Mouse (Mus musculus) embryonic fibroblast, embryonic 13.5 days (primary cell): ENCODE results near the gene Cd177. TPM values are rescaled to one million over a fixed set of nuclear protein-coding genes. Genes with fewer than 3 reads are reported as not detected.
"Not testable (repeated sequence)": the region's sequence is repeated elsewhere in the genome, so short reads cannot be mapped to it uniquely, and the experiment has no call there.

Source experiments
- H3K27ac ChIP-seq: 2 replicates; pipeline ENCODE4 v1.5.1; 2012; ENCODE audit warnings: low read length, control low read depth, inconsistent platforms; ENCODE audit not compliant: insufficient read depth
- H3K4me1 ChIP-seq: 2 replicates; pipeline ENCODE4 v1.6.1; 2011; ENCODE audit warnings: low read length; ENCODE audit not compliant: control insufficient read depth, insufficient read depth
- H3K4me3 ChIP-seq: 2 replicates; pipeline ENCODE4 v1.5.1; 2011; ENCODE audit warnings: mild to moderate bottlenecking, control low read depth, low read length; ENCODE audit not compliant: insufficient read depth
- CTCF ChIP-seq: IDR thresholded peaks from 2 replicates; pipeline ENCODE4 v1.5.1; 2011; ENCODE audit warnings: mild to moderate bottlenecking, control low read depth, low read length, moderate library complexity, borderline replicate concordance; ENCODE audit not compliant: insufficient read depth
- POLR2A ChIP-seq: IDR thresholded peaks from 2 replicates; pipeline ENCODE4 v1.6.1; 2011; ENCODE audit warnings: low read depth, mild to moderate bottlenecking, control low read depth, low read length, moderate library complexity
- polyA plus RNA-seq: library from polyadenylated mRNA; stranded (reverse); fragments of >200 nt; gene quantifications from 2 replicates; pipeline ENCODE4 v1.2.4, GENCODE M21; 2011; ENCODE audit warnings: low read depth; ENCODE audit not compliant: missing spikeins, insufficient read length

The Cd177 gene
- polyA plus RNA-seq = not detected in 2 replicates

DNA sequence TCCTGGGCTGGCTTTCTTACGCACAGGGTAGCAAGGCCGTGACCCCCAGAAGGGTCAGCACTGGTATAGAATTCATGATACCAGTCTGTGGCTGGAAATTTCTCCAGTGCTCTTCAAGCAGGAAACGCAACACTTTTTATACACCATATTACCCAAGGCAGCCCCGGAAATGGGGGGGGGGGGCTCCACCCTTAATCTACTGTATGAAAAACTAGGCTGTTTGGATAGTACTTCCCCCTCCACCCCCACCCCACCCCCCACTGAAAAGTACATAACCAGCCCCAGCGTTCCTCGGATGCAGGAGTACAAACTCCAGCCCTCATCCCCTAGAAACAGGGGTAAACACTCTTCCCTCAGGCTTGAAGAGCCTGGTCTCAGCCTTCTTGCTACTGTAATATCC is at the start of gene Cd177:
TSS of gene Cd177 (minus strand) at position 101 of the 400 bp plus-strand sequence.
- TF ChIP-seq POLR2A (no peak), CTCF (no peak)
- no peaks in the 10 kb centered on the region for H3K4me1 ChIP-seq
- no peak within 1 kb of the TSS for H3K4me3 ChIP-seq
- H3K27ac ChIP-seq = no peak within 1 kb of the TSS

DNA sequence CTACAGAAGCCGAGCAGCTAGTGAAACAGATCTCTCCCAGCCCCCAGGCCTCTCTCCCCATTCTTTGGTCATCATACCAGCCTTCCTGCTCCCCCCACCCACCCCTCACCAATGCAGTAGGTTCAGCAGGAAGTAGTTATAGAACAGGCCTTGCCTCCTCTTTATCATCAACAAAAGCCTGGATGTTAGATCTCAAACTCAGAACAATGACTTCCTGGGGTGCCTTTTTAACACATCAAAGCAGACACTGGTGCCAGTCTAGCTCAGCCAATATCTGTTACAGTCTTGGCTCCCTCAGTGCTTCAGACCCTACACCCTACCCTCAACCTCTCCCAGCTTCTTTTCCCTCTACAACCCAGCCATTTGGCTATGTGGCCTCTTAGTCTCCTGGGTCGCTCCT is 48.9 kb upstream of the Cd177 start:
- Histone ChIP-seq H3K4me3 (no peak overlapping the region), H3K27ac (no peak overlapping the region), H3K4me1 (no peaks in the 10 kb centered on the region)
- TF ChIP-seq CTCF (no peak), POLR2A (no peak)

DNA sequence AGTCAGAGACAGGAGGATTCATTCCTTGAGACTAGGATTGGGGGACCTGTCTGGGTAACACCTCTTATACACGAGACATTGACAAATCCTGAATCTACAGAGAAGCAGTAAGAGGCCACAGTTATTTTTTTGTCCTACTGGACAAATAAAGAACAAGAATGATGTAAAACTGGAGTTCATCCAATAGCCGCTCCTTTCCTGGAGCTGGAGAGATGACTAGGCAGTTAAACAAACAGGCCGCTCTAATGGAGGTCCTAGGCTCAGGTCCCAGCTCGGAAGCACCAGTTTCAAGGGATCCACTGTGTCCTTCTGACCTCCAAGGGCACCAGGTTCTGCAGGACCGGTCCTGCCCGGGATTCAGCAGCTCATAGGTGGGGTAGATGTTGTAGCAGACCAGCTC is 44.7 kb upstream of the Cd177 start:
- no peak overlapping the region for H3K4me3 ChIP-seq
- TF ChIP-seq CTCF = no peak
- TF ChIP-seq POLR2A = no peak
- no peak overlapping the region for H3K27ac ChIP-seq
- H3K4me1 ChIP-seq = no peaks in the 10 kb centered on the region

GRCm38 (mm10) chr7:24802149-24802767 is 42.1 kb upstream of the Cd177 start:
- no peak overlapping the region for H3K4me3 ChIP-seq
- no peaks in the 10 kb centered on the region for H3K4me1 ChIP-seq
- no peak overlapping the region for H3K27ac ChIP-seq
- TF ChIP-seq CTCF (no peak), POLR2A (no peak)

GRCm38 (mm10) chr7:24797918-24798317 is 37.8 kb upstream of the Cd177 start:
- Histone ChIP-seq H3K4me1 (no peaks in the 10 kb centered on the region), H3K4me3 (no peak overlapping the region), H3K27ac (no peak overlapping the region)
- no peak for TF ChIP-seq CTCF
- no peak for TF ChIP-seq POLR2A

GRCm38 (mm10) chr7:24776918-24777317 is 16.8 kb upstream of the Cd177 start, which contains the start of gene Ceacam10:
Gene Ceacam10, plus strand, starts transcription at chr7:24777206.
- H3K4me3 ChIP-seq, H3K27ac ChIP-seq, H3K4me1 ChIP-seq: not testable (repeated sequence)

DNA sequence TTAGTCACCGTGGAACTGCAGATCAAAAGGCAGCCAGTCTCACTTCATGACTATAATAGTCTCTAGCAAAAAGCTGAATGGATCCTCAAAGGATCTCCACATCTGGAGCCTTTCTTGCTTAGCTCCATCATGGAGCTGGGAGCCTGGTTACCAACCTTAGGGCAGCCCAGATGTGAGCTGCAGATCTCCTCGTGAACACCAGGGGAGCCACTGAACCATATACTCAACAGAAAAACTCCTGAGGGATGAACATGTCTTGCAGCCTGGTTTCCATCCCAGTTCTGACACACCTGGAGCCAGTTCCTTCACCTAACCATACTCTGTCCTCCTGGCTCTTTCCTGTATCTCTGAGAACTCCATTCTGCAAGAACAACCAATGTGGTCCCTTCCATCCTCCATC is 16.0 kb upstream of the Cd177 start:
- Histone ChIP-seq H3K4me3 (no peak overlapping the region), H3K4me1 (no peaks in the 10 kb centered on the region), H3K27ac (no peak overlapping the region)
- TF ChIP-seq CTCF (no peak), POLR2A (no peak)

GRCm38 (mm10) chr7:24773942-24774535 is 13.9 kb upstream of the Cd177 start:
- no peak for TF ChIP-seq POLR2A
- TF ChIP-seq CTCF = no peak
- no peaks in the 10 kb centered on the region for H3K4me1 ChIP-seq

DNA sequence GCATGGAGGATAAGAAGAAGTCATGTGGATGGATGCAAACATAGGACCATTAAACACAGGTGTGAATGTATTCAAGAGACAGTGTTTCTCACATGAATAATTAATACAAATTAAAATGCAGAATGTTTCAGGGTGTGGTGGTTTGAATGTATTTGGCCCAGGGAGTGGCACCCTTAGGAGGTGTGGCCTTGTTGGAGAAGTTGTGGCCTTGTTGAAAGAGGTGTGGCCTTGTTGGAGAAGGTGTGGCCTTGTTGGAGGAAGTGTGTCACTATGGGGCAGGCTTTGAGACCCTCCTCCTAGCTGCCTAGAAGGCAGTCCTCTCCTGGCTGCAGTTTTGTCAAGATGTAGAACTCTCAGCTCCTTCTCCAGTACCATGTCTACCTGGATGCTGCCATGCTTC is 11.2 kb upstream of the Cd177 start:
- Histone ChIP-seq H3K27ac (no peak overlapping the region), H3K4me1 (no peaks in the 10 kb centered on the region), H3K4me3 (no peak overlapping the region)
- TF ChIP-seq POLR2A (no peak), CTCF (no peak)

More at GRCm38 (mm10) chr7:24773942-24774535, 13.9 kb upstream of the Cd177 start:
- Histone ChIP-seq H3K27ac (no peak overlapping the region), H3K4me3 (no peak overlapping the region)

DNA sequence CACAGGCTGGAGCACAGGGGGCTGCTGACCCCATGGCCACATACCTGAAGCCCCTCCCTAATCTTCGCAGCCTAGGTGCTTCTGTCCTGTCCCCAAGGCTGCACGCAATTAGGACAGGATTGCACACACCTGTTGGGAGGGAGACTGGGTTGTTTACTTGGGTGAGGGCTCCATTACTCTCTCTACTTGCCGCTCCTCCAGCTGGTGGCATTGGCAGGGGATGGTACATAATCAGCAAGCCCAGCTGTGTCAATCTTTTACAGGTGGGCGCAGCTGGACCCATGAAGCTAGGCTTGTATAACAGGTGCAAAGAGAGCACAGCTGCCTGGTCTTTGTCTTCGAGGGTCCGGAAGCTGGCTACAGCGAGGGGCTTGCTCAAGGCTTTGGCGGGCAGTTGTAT is 2.5 kb upstream of the Cd177 start:
- H3K27ac ChIP-seq = no peak overlapping the region
- no peak overlapping the region for H3K4me3 ChIP-seq
- TF ChIP-seq CTCF = no peak
- TF ChIP-seq POLR2A = no peak
- no peaks in the 10 kb centered on the region for H3K4me1 ChIP-seq

DNA sequence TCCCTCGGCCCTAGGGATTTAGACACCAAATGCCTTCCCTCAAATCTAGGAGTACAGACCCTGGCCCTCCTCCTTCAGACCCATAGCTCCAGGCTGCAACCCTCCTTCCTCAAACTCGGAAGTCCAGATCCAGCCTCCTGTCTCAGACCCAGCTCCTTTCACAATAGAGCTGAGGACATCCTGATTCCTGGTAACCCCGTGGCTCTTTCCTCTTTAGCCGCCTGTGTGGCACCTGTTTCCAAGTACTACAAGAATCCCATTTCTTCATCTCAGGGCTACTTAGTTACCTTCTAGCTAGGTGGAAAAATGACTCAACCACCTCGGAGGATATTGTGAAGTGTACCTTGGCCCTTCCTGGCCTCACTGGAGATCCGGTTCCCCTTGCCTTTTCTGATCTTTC is 1.1 kb upstream of the Cd177 start:
- Histone ChIP-seq H3K4me3 (no peak overlapping the region), H3K4me1 (no peaks in the 10 kb centered on the region), H3K27ac (no peak overlapping the region)

More for the DNA sequence above, 1.1 kb upstream of the Cd177 start:
- TF ChIP-seq POLR2A (no peak), CTCF (no peak)
